Mouse (Mus musculus) granulocyte monocyte progenitor cell, adult 5-6 weeks (primary cell): ENCODE results near the gene Coq8a. TPM values are rescaled to one million over a fixed set of nuclear protein-coding genes. Genes with fewer than 3 reads are reported as not detected.

Experiments
- ATAC-seq: replicated peaks from 2 replicates; pipeline ENCODE4 v1.8.0; 2016; ENCODE audit warnings: mild to moderate bottlenecking, moderate TSS enrichment, inconsistent platforms; ENCODE audit not compliant: poor library complexity, severe bottlenecking
- total RNA-seq, 2 experiments: library from RNA; stranded (forward) in 1 of 2; stranded (reverse) in 1 of 2; fragments of 200-712, 200-1000 nt in 1 of 2; fragments of >200 nt in 1 of 2; fragmentation: Nextera tagmentation in 1 of 2; gene quantifications; 2 replicates each; pipeline ENCODE4 v1.2.3; 2014 to 2017

The Coq8a gene
- total RNA-seq, 2 experiments from 2014 or later: 3.2 to 11.3 TPM

DNA sequence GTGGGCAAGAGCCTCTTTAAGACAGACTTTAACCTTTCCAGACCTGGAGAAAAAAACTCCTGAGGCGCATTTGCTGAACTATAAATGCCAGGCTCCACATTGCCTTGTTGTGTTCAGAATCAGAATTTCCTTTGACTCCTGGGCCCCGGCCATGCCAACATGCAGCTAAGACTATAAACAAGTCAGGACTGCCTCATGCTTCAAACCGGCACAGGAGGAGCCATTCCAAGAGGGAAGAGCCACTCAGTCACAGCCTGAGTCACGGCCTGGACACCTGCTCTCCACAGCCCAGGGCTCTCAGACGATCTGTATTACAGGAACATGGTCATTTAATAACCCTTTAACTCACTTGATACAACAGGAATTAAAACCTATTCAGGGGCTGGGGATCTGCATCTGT is 1.3 kb upstream of the Coq8a start:
- no peak for ATAC-seq

- no peak for ATAC-seq
These were observed 281 bp upstream of the Coq8a start for GRCm38 (mm10) chr1:180199715-180200050.

DNA sequence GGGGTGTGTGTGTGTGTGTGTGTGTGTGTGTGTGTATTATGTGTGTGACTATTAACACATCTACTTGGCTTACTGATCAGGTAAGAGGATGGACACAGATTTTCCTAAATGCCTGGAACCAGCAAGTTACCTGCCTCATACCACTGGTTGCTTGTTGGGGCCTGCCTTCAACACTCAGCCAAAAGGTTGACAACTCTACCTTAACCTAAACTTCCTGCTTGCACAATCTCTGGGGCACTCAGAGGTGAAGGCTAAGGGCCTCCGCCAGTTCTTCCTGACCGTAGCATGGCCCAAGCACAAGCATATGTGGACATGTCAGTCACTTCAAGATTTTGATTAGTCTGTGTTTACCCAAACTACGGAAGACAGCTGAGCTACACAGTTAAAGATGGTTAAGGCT is 1.4 kb downstream of the Coq8a start:
- no peak for ATAC-seq

GRCm38 (mm10) chr1:180196508-180196907 is 2.9 kb downstream of the Coq8a start:
- ATAC-seq: no peak

DNA sequence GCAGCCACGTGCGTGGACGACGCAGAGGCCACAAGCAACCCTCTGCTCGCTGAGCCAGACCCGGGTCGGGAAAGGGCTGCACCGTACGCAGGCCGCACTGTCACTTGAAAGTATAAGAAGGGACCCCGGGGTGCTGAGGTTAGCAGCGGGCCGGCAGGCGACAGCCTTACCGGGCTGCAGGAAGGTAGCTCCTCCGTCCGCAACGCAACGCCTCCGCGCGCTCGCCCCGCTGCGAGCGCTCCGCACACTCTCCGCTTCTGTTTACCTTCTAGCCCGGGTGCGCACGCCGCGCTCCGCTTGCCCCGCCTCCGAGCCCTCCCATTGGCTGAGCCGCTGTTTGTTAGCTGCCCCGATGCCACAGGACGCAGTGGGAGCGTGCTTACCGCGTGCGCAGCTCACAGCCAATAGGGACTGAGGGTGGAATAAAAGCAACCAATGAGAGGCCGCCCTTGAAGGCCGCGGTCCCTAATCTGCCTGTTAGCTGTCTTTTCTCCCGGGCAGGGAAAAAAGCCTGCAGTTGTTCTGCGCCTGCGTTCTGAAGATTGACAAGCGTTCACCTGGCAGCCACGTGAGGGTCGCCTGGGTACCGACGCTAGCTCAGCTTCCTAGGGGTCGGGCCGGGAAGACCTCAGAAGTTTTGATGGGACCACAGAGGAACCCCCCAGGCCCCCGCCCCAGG is 3.6 kb downstream of the Coq8a start:
- ATAC-seq: peak; percentile 87

DNA sequence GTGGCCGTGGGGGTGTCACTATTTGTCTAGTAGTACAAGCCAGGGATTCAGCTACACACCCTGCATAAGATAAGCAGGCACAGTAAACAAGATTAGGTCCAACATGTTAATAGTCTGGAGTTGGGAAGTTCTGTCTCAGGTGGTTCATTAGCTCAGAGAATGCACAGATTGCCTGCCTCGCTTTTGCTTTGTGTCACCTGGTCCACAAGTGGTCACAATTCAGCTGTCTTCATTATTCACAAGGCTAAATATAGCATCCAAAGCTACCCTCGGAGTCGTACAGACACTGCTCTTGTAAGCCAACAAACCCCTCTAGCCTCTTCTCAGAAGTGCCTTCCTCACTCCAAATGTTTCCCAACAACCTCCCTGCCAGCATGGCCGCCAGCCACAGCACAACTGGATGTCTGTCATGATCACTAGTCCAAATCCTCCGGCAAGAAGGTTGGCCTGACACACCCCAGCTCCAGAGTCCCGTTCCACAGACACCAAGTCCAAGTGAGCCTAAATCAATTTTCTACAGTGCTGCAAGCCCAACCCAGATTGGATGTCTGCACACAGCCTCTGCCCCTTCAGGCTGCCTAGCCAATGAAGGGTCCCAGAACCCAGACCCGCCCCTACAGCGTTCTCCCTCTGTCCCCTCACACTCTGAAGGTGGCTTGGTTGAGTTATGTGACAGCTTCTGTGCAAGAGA is 4.5 kb downstream of the Coq8a start:
- peak; percentile 51 for ATAC-seq

GRCm38 (mm10) chr1:180194048-180194447 is 5.4 kb downstream of the Coq8a start:
- ATAC-seq: no peak

DNA sequence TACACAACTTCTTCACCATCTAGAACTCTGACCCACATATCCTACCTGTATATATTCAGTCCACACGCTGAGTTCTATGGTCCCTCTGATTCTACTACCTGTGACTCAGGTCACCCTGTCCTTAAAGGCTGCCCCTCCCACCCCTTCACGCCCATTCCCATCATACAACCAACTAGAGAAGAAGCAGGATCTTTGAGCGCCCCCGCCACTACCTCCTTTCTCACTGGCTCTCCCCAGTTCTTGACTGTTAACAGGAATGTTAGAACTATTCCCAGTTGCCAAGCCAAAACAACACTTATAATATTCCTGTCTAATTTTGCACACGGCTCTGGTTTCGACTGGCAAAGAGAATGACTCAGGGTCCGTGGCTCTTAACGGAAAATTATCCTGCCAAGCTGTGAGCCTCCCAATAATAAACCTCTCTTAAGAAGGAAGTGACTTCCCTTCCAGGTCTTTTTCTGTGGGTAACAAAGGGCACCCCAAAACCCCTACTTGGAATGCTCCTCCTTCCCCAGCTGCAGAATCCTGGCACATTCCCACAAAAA is 5.9 kb downstream of the Coq8a start:
- ATAC-seq: no peak

- ATAC-seq: peak; percentile 10
These were observed 6.5 kb downstream of the Coq8a start for GRCm38 (mm10) chr1:180192866-180193265.

- 0 out of 2 replicates have a peak, but pooled peaks have one; percentile 20 for ATAC-seq
These were observed 7.7 kb downstream of the Coq8a start for GRCm38 (mm10) chr1:180191651-180192220.

- no peak for ATAC-seq
These were observed 8.3 kb downstream of the Coq8a start for GRCm38 (mm10) chr1:180191112-180191511.

DNA sequence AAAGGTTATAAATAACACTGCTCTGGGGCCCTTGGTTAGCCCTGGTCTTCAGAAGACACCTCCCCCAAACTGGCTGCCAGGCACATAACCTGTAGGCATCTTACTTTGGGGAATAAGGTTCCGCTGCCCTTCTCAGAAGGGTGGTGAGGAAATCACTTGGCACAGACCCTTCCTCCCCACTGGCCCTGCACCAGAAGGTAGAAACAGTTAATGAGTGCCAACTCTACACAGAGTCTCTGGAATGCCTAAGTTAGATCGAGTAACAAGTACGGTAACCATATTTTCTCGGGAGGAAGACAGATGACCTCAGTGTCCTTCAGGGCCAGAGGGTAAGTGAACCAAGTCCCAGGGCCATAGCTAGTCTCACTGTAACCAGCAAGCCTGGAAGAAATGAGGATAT is 10.5 kb downstream of the Coq8a start:
- no peak for ATAC-seq

- ATAC-seq: no peak
These were observed 13.0 kb downstream of the Coq8a start for GRCm38 (mm10) chr1:180186371-180186770.

DNA sequence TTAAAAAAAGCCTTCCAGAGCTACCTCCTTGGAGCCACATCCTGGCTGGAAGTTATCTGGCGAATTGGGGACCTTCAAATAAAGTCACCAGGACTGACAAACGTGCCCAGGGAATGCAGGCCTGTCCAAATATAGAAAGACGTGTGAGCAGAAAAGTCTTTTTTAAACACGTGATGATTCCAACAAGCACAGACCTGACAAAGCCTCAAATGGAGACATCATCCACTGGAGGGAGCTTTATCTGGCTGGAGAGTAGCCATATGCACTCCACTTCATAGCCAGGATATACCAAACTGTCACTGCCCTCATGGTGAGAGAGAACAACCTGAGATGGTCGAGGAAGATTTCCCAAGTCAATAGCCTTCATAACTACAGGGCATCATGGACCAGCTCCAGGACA is 13.5 kb downstream of the Coq8a start:
- ATAC-seq: no peak

DNA sequence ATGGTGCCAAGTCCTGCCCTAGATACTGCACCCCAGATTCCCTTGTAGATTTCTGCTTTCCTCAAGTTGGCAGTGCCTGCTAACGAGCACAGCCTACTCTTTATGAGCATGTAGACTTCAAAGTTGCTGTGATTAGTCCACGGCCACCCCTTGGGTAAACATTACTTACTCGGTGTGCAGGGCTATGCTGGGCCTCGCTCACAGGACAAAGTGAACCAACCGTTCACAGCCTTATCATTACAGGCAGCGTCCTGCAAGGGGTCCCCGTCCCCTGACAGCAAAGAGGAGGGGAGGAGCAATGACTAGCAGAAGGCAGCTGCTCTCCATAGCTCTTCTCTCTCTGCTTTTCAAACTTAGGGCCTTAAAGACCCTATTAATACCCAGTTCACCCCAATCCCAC is 14.6 kb downstream of the Coq8a start:
- no peak for ATAC-seq

GRCm38 (mm10) chr1:180183525-180184159 is 15.8 kb downstream of the Coq8a start:
- ATAC-seq: no peak

DNA sequence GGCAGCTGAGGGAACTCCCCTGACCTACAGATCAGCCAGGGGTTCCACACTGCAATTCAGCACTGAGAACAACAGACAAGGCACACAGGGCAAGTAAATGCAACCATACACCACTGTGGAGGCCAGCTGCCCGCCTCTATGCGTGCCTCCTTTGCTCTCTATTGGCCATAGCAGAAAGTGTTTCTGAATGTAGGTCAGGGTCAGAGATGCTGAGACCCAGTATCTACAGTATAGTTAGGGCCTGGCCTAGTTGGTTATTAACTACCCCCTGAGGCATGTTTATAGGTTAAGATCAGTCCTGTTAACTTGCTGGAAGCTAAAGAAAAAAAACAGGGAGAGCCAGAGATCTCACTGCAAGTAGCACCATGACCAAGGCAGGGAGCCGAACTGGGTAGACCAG is 16.7 kb downstream of the Coq8a start:
- no peak for ATAC-seq

GRCm38 (mm10) chr1:180181966-180182319 is 17.5 kb downstream of the Coq8a start:
- ATAC-seq: no peak

GRCm38 (mm10) chr1:180181304-180181965 is 18.0 kb downstream of the Coq8a start:
- ATAC-seq: no peak

DNA sequence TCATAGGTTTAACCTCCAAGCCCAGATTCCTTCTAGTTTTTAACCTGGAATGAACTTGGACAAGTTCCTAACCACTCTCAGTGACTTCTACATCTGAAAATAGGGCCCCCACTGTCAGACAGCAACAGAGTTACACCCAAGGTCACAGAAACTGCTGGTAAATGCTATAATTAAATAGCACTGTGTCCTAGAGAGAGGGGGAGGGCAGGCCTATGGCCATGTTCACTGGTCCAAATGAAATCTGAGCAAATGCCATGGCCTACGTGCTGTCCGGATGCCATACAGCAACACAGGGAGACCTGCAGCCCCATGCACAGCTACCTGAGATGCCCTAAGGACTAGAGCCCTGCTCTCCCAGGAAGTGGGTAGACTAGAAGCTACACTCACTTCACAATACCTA is 19.6 kb downstream of the Coq8a start:
- ATAC-seq: no peak

- no peak for ATAC-seq
These were observed 20.3 kb downstream of the Coq8a start for GRCm38 (mm10) chr1:180179100-180179499.
